Mouse (Mus musculus) lung, postnatal 0 days (tissue): ENCODE results near the gene Clec16a. TPM values are rescaled to one million over a fixed set of nuclear protein-coding genes. Genes with fewer than 3 reads are reported as not detected.

ENCODE experiments used
- ATAC-seq: fragments of 200-750 bp; cut with Nextera tagmentation; 2 replicates; pipeline ENCODE4 v1.8.0; 2017; ENCODE audit warnings: moderate library complexity
- DNase-seq: peaks from one replicate; pipeline ENCODE4 v3.0.0-alpha.2; 2016; ENCODE audit warnings: low spot score
- H3K27ac ChIP-seq: fragments of 300-500 bp; sonication (generic); 2 replicates; pipeline ENCODE4 v1.5.1; 2014; ENCODE audit warnings: antibody characterized with exemption, mild to moderate bottlenecking, low read length, mixed read lengths
- H3K27me3 ChIP-seq: fragments of 300-500 bp; sonication (generic); replicated peaks from 2 replicates; pipeline ENCODE4 v1.6.1; 2014; ENCODE audit warnings: low read length, mixed read lengths; ENCODE audit not compliant: insufficient read depth
- H3K36me3 ChIP-seq: fragments of 300-500 bp; sonication (generic); 2 replicates; pipeline ENCODE4 v1.6.1; 2014; ENCODE audit warnings: low read length, mixed read lengths; ENCODE audit not compliant: insufficient read depth
- H3K4me1 ChIP-seq: fragments of 300-500 bp; sonication (generic); 2 replicates; pipeline ENCODE4 v1.6.1; 2014; ENCODE audit warnings: antibody characterized with exemption, low read depth, low read length, mixed read lengths; ENCODE audit not compliant: insufficient read depth
- H3K4me2 ChIP-seq: fragments of 300-500 bp; sonication (generic); replicated peaks from 2 replicates; pipeline ENCODE4 v1.6.1; 2014; ENCODE audit warnings: low read depth, mild to moderate bottlenecking, low read length, moderate library complexity, mixed read lengths
- H3K4me3 ChIP-seq: fragments of 300-500 bp; sonication (generic); 2 replicates; pipeline ENCODE4 v1.5.1; 2014; ENCODE audit warnings: low read depth, low read length
- H3K9ac ChIP-seq: fragments of 300-500 bp; sonication (generic); replicated peaks from 2 replicates; pipeline ENCODE4 v1.6.1; 2014; ENCODE audit warnings: low read depth, mild to moderate bottlenecking
- H3K9me3 ChIP-seq: fragments of 300-500 bp; sonication (generic); 2 replicates; pipeline ENCODE4 v1.6.1; 2016; ENCODE audit warnings: low read length, mixed read lengths
- CTCF ChIP-seq: IDR thresholded peaks from 2 replicates; pipeline ENCODE4 v1.5.1; 2016; ENCODE audit warnings: antibody characterized with exemption, mild to moderate bottlenecking
- EP300 ChIP-seq: IDR thresholded peaks from 2 replicates; pipeline ENCODE4 v1.6.1; 2016; ENCODE audit warnings: antibody characterized with exemption, mild to moderate bottlenecking, control low read depth
- WGBS: fragments of 180-500 bp; shearing (Covaris S2); extraction: QIAGEN DNeasy Blood & Tissue Kit; methylation state at CpG from one replicate; pipeline ENCODE4 v1.1.7; 2014; 5-methylcytosine and 5-hydroxymethylcytosine counted together
- polyA plus RNA-seq: library from polyadenylated mRNA; unstranded; fragments of >200 nt; fragmentation: Nextera tagmentation; extraction: Ambion mirVana; gene quantifications from 2 replicates; pipeline ENCODE4 v1.2.1, GENCODE M21; 2015

The Clec16a gene
- polyA plus RNA-seq, 1 experiment from 2014 or later, result 32.0 TPM

GRCm38 (mm10) chr16:10749226-10749625 lies 204.1 kb downstream of the Clec16a start:
- Histone ChIP-seq H3K27ac (no peak overlapping the region), H3K27me3 (no peaks in the 10 kb centered on the region), H3K4me3 (no peak overlapping the region), H3K9me3 (no peaks in the 10 kb centered on the region), H3K4me2 (no peak overlapping the region), H3K9ac (no peak overlapping the region), H3K4me1 (no peaks in the 10 kb centered on the region), H3K36me3 (no peaks in the 10 kb centered on the region)
- DNase-seq (no peak), ATAC-seq (no peak)
- 38% methylated on average over 7 of the region's 7 CpGs for WGBS
- no peak for TF ChIP-seq CTCF
- no peak for TF ChIP-seq EP300

DNA sequence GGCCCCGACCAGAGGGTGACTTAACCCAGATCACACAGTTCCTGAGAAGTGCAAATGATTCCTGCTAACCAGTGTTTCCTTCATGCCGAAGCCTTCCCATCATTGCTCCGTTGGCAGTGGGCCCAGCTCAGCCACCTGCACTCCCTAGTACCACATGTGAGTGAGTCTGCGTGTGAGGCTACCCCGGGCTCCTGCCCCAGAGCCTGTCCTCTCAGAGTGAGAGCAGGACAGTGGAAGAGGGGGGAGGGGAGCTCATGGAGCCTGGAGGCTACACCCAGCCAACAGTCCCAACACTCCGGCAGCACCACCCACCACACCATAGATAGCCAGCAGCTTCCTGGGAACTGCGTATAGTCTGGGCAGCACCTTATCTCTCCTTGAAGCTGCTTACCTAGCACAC lies 204.7 kb downstream of the Clec16a start:
- Histone ChIP-seq H3K4me3 (no peak overlapping the region), H3K4me2 (no peak overlapping the region), H3K9ac (no peak overlapping the region), H3K27me3 (no peaks in the 10 kb centered on the region), H3K36me3 (no peaks in the 10 kb centered on the region), H3K4me1 (no peaks in the 10 kb centered on the region), H3K27ac (no peak overlapping the region), H3K9me3 (no peaks in the 10 kb centered on the region)
- DNase-seq, result no peak
- TF ChIP-seq CTCF (no peak), EP300 (no peak)
- 31% methylated on average over 7 of the region's 7 CpGs for WGBS
- ATAC-seq, result peak; percentile 31; the same call in 1 of the 2 replicates

- H3K4me1 ChIP-seq, result no peaks in the 10 kb centered on the region
- TF ChIP-seq CTCF, result no peak
- TF ChIP-seq EP300, result no peak
- WGBS, result 83% methylated on average over 3 of the region's 3 CpGs
- H3K27ac ChIP-seq, result no peak overlapping the region
- H3K27me3 ChIP-seq, result no peaks in the 10 kb centered on the region
- no peaks in the 10 kb centered on the region for H3K36me3 ChIP-seq
- DNase-seq, result no peak
- no peak overlapping the region for H3K4me3 ChIP-seq
- H3K9me3 ChIP-seq, result no peaks in the 10 kb centered on the region
- H3K9ac ChIP-seq, result no peak overlapping the region
- peak; percentile 37 for ATAC-seq
- H3K4me2 ChIP-seq, result no peak overlapping the region
Observed at GRCm38 (mm10) chr16:10754521-10755296, 209.6 kb downstream of the Clec16a start.

GRCm38 (mm10) chr16:10756168-10756567 lies 211.0 kb downstream of the Clec16a start:
- no peaks in the 10 kb centered on the region for H3K27me3 ChIP-seq
- no peaks in the 10 kb centered on the region for H3K4me1 ChIP-seq
- no peak overlapping the region for H3K27ac ChIP-seq
- no peak overlapping the region for H3K9ac ChIP-seq
- ATAC-seq (0 out of 2 replicates have a peak, but pooled peaks have one; percentile 13), DNase-seq (no peak)
- no peaks in the 10 kb centered on the region for H3K9me3 ChIP-seq
- H3K36me3 ChIP-seq, result no peaks in the 10 kb centered on the region
- TF ChIP-seq EP300 (no peak), CTCF (no peak)
- H3K4me3 ChIP-seq, result no peak overlapping the region
- H3K4me2 ChIP-seq, result no peak overlapping the region
- WGBS, result 37% methylated on average over 6 of the region's 6 CpGs

DNA sequence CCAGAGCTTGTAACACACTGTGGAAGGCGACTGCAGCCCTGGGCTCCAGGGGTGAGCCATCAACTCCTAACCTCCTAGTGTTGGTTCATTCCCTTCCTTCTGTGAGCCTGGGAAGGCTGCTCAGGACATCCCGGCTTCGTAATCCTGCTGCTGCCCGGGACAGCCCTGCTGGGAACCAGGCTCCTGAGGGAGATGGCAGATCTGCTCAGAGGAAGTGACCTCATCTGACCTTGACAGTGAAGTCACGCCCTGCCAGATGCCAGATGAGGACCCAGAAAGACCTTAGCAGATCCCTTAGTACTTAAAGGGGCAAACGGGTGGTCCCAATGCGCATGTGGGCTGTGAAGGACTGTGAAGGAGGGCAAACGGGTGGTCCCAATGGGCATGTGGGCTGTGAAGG lies 216.0 kb downstream of the Clec16a start:
- Histone ChIP-seq H3K27me3 (no peaks in the 10 kb centered on the region), H3K9ac (no peak overlapping the region), H3K9me3 (no peaks in the 10 kb centered on the region), H3K36me3 (no peaks in the 10 kb centered on the region), H3K27ac (no peak overlapping the region), H3K4me3 (no peak overlapping the region), H3K4me2 (no peak overlapping the region), H3K4me1 (peaks cover 3% of the 10 kb centered on the region; the same call in 1 of the 2 replicates)
- no peak for TF ChIP-seq CTCF
- DNase-seq (peak; percentile 19), ATAC-seq (peak; percentile 36)
- WGBS, result 76% methylated on average over 8 of the region's 8 CpGs

GRCm38 (mm10) chr16:10762569-10763180 lies 217.5 kb downstream of the Clec16a start:
- DNase-seq, result peak; percentile 52
- H3K36me3 ChIP-seq, result no peaks in the 10 kb centered on the region
- H3K4me1 ChIP-seq, result peaks cover 3% of the 10 kb centered on the region; the same call in 1 of the 2 replicates
- H3K4me3 ChIP-seq, result no peak overlapping the region
- TF ChIP-seq EP300, result no peak
- no peak for TF ChIP-seq CTCF
- no peaks in the 10 kb centered on the region for H3K9me3 ChIP-seq
- no peak overlapping the region for H3K9ac ChIP-seq
- peak; percentile 47 for ATAC-seq
- H3K27ac ChIP-seq, result no peak overlapping the region
- 60% methylated on average over 5 of the region's 5 CpGs for WGBS
- H3K4me2 ChIP-seq, result no peak overlapping the region
- no peaks in the 10 kb centered on the region for H3K27me3 ChIP-seq
